Mouse (Mus musculus) heart, embryonic 12.5 days (tissue): ENCODE results near the gene Dars. TPM values are rescaled to one million over a fixed set of nuclear protein-coding genes. Genes with fewer than 3 reads are reported as not detected.

ENCODE experiments used
- ATAC-seq: fragments of 200-750 bp; cut with Nextera tagmentation; 2 replicates; pipeline ENCODE4 v1.8.0; 2017; ENCODE audit warnings: moderate TSS enrichment, moderate library complexity; ENCODE audit not compliant: insufficient number of reproducible peaks, low FRiP score
- H3K27ac ChIP-seq: fragments of 300-500 bp; sonication (generic); 2 replicates; pipeline ENCODE4 v1.5.1; 2016; ENCODE audit warnings: mild to moderate bottlenecking, moderate library complexity; ENCODE audit not compliant: poor library complexity, severe bottlenecking
- H3K27me3 ChIP-seq: fragments of 300-500 bp; sonication (generic); replicated peaks from 2 replicates; pipeline ENCODE4 v1.6.1; 2016; ENCODE audit warnings: mild to moderate bottlenecking, moderate library complexity
- H3K36me3 ChIP-seq: fragments of 300-500 bp; sonication (generic); 2 replicates; pipeline ENCODE4 v1.6.1; 2016; ENCODE audit warnings: mild to moderate bottlenecking, moderate library complexity
- H3K4me1 ChIP-seq: fragments of 300-500 bp; sonication (generic); replicated peaks from 2 replicates; pipeline ENCODE4 v1.6.1; 2016; ENCODE audit warnings: mild to moderate bottlenecking
- H3K4me2 ChIP-seq: fragments of 300-500 bp; sonication (generic); 2 replicates; pipeline ENCODE4 v1.6.1; 2016; ENCODE audit warnings: mild to moderate bottlenecking, moderate library complexity
- H3K4me3 ChIP-seq: fragments of 300-500 bp; sonication (generic); 2 replicates; pipeline ENCODE4 v1.5.1; 2016; ENCODE audit warnings: mild to moderate bottlenecking
- H3K9ac ChIP-seq: fragments of 300-500 bp; sonication (generic); 2 replicates; pipeline ENCODE4 v1.6.1; 2016; ENCODE audit warnings: mild to moderate bottlenecking, moderate library complexity
- H3K9me3 ChIP-seq: fragments of 300-500 bp; sonication (generic); replicated peaks from 2 replicates; pipeline ENCODE4 v1.6.1; 2016; ENCODE audit warnings: mild to moderate bottlenecking, moderate library complexity
- WGBS: fragments of 180-500 bp; shearing (Covaris S2); methylation state at CpG from one replicate; pipeline ENCODE4 v1.1.7; 2016; 5-methylcytosine and 5-hydroxymethylcytosine counted together
- polyA plus RNA-seq: library from polyadenylated mRNA; unstranded; fragments of >200 nt; fragmentation: Nextera tagmentation; extraction: Ambion mirVana; gene quantifications from 2 replicates; pipeline ENCODE4 v1.2.1, GENCODE M21; 2016

Gene Dars
- polyA plus RNA-seq, 1 experiment from 2014 or later: 110 TPM

DNA sequence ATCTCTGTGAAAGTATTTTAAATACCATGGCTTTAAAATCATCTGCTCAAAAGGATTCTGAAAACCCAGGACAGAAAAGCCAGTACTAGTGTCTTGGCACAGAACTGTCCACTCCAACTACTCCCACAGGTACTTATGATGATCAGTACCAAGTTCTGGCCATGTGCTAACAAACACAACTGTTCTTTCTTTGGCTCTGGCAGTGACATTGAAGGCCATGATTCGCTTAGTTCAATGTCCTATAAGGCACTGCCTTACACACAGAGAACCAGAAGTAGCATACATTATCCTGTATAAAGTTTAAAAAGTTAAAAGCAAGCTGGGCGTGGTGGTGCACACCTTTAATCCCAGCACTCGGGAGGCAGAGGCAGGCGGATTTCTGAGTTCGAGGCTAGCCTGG, 6.0 kb downstream of the Dars start:
- H3K9me3 ChIP-seq: no peaks in the 10 kb centered on the region
- WGBS: 98% methylated on average over 5 of the region's 5 CpGs
- no peak for ATAC-seq
- H3K4me1 ChIP-seq: no peaks in the 10 kb centered on the region
- H3K27ac ChIP-seq: no peak overlapping the region
- no peak overlapping the region for H3K9ac ChIP-seq
- peaks cover 32% of the 10 kb centered on the region for H3K36me3 ChIP-seq
- no peaks in the 10 kb centered on the region for H3K27me3 ChIP-seq
- no peak overlapping the region for H3K4me2 ChIP-seq
- H3K4me3 ChIP-seq: no peak overlapping the region

DNA sequence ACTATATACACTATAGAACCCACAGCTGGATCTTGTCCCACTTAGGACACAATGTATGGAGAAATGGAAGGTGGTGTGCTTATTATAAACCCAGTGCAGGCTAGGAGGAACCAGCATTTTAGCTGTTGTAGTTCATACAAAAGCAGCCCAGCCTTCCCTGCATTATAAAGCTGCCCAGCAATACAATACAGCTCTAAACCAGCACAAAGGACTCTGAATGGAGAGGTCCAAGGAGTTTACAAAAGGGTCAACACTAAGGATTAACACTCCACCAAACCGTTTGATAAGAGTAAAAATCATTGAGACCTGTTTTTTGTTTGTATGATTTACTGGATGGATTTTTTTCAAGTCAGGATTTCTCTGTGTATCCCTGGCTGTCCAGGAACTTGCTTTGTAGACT, 10.3 kb downstream of the Dars start:
- Histone ChIP-seq H3K9ac (no peak overlapping the region), H3K36me3 (peaks cover 30% of the 10 kb centered on the region), H3K27me3 (no peaks in the 10 kb centered on the region), H3K9me3 (no peaks in the 10 kb centered on the region), H3K27ac (no peak overlapping the region), H3K4me3 (no peak overlapping the region), H3K4me1 (no peaks in the 10 kb centered on the region), H3K4me2 (no peak overlapping the region)
- no peak for ATAC-seq
- 72% methylated on average over 1 of the region's 1 CpGs for WGBS

DNA sequence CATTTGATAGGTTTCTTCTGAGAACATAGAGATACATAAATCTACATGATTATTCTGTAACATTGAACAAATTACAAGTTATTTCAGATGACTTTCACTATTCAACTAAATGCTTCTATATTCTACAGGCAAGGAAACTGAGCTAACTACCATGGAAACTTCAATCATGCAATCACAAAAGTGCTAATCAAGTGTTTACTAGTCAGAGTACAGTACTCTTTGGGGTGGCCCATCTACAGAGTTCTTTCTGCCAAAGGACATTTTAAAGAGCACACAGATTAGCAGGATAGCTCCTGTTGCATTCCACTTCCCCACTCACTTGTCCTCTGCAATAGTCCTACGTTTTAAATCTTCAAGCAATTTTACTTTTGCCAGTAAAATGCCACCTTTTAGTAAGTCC, 11.5 kb downstream of the Dars start:
- H3K4me1 ChIP-seq: no peaks in the 10 kb centered on the region
- 78% methylated on average over 1 of the region's 1 CpGs for WGBS
- H3K4me2 ChIP-seq: no peak overlapping the region
- H3K9ac ChIP-seq: no peak overlapping the region
- no peaks in the 10 kb centered on the region for H3K9me3 ChIP-seq
- H3K27ac ChIP-seq: no peak overlapping the region
- ATAC-seq: no peak
- H3K27me3 ChIP-seq: no peaks in the 10 kb centered on the region
- no peak overlapping the region for H3K4me3 ChIP-seq
- peaks cover 32% of the 10 kb centered on the region for H3K36me3 ChIP-seq

DNA sequence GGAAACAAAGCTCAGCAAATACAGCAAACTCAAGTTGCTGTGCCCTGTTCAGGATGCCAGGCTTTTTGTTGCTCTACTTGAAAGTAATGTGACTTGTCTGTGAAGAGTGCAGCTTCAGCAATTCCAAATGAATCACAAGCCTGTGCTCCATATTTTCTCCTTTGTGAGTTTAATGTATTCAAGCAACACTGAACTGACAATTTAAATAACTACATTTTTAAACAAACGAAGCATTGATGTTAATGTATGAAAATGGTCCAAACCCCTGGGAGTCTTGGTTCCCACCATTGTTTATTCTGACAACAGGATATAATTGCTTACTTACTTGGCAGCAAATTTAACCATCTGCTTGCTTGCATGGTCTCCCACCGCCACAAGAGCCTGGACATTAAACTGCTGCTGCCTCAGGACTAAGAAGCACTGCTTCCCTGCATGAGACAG, 12.1 kb downstream of the Dars start:
- 82% methylated on average over 2 of the region's 2 CpGs for WGBS
- no peak for ATAC-seq
- H3K36me3 ChIP-seq: peaks cover 33% of the 10 kb centered on the region

DNA sequence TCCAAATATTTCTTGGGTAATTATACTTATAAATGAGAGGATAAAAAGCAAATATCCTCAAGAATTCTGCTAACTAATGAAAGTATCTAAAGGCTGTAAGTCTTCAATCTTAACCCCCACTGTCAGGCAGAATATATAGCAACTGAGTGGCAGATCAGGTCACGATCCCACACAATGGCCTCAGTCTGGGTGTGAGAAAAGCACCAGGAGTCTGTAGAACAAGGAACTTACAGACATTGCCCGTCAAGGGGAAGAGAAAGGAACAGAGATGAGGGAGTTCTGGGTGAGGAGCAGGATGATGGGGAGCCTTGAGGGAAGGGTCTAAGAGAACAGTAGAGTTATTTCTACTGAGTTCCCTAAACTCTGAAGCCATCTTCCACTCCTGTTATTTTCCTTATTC, 16.2 kb downstream of the Dars start:
- Histone ChIP-seq H3K4me1 (no peaks in the 10 kb centered on the region), H3K27ac (no peak overlapping the region), H3K9ac (no peak overlapping the region), H3K4me3 (no peak overlapping the region), H3K36me3 (peaks cover 50% of the 10 kb centered on the region), H3K9me3 (no peaks in the 10 kb centered on the region), H3K4me2 (no peak overlapping the region), H3K27me3 (no peaks in the 10 kb centered on the region)
- whole genome bisulfite sequencing: 82% methylated on average over 2 of the region's 2 CpGs
- ATAC-seq: no peak

More for the DNA sequence above, 12.1 kb downstream of the Dars start:
- no peaks in the 10 kb centered on the region for H3K27me3 ChIP-seq
- H3K9me3 ChIP-seq: no peaks in the 10 kb centered on the region
- H3K4me3 ChIP-seq: no peak overlapping the region
- no peak overlapping the region for H3K9ac ChIP-seq
- H3K4me1 ChIP-seq: no peaks in the 10 kb centered on the region
- no peak overlapping the region for H3K27ac ChIP-seq
- H3K4me2 ChIP-seq: no peak overlapping the region

DNA sequence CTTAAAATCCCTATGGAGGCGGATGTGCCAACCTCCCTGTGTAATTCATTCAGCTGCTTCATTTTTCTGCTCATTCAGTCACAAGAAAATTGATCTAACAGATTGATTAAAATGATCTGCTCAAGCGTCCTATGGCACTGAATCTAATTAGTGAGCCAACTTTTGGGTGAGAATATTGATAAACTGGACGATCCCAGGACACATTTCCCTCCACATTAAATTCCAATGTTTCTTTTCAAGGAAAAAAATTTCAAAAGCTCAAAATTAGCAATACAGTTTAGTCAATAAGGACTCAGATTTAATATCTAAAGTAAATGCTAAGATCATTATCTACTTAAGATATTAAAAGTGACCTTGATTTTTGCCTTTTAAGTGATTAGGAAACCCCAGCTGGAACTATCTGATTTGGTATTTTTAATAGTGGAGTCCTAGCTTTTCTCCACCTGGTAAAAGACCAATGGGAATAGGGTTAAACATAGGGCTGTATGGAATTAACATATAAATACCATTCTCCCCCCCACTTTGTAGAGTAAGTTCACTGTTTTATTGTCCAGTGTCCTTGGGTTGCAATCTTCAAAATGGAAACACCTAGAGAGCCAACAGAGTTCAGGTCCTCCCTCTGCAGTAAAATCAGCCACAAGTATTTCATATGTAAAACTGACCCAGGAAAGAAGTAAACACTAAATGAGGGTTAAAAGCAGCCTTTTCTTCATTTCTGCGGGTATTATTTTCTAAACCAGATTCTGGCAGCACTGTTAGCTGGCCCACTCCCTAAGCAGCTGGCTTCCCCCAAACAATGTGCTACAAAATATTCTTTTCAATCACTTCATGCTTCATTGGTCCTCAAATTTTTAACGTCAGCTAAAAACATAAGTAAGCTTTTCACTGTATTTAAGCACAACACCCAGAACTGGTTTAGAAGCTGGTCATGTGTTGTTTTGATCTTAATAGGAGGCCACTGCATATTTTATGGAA, 16.9 kb downstream of the Dars start:
- ATAC-seq: no peak
- H3K27me3 ChIP-seq: no peaks in the 10 kb centered on the region
- WGBS: 88% methylated on average over 5 of the region's 5 CpGs
- no peak overlapping the region for H3K4me2 ChIP-seq
- peaks cover 52% of the 10 kb centered on the region for H3K36me3 ChIP-seq
- no peak overlapping the region for H3K4me3 ChIP-seq
- no peaks in the 10 kb centered on the region for H3K4me1 ChIP-seq
- no peak overlapping the region for H3K9ac ChIP-seq
- no peaks in the 10 kb centered on the region for H3K9me3 ChIP-seq
- no peak overlapping the region for H3K27ac ChIP-seq

DNA sequence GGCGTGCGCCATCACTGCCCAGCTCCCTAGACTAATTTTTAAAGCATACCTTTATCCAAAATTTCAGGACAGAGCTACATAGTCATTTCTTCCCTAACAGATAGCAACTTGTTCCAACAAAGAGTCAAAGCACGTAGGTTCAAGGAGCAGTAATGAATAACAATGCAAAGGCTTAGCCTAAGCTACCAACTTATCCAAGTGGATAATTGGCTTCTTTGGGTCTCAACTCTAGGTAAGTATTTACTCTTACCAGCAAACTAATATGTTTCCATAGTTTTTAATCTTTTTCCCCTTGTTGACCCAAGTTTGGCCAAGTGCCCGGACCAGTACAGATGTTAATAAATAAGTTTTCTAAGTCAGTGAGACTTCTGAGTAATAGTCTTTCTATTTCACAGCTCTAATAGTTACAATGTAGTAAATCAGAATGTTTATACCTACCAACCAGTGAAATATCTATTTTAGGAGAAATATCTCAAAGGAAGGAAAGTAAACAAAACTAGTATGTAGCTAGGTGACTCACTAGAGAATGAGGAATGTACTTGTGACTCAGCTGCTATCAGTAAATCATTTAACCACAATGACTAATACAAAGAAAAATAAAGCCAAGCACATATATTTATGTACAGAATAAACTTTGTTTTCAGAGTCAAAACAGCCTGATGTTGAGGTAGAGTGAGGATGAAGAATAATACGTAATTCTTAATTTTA, 18.3 kb downstream of the Dars start:
- Histone ChIP-seq H3K9me3 (no peaks in the 10 kb centered on the region), H3K4me1 (no peaks in the 10 kb centered on the region), H3K27ac (no peak overlapping the region), H3K4me2 (no peak overlapping the region), H3K36me3 (peaks cover 51% of the 10 kb centered on the region), H3K9ac (no peak overlapping the region), H3K4me3 (no peak overlapping the region), H3K27me3 (no peaks in the 10 kb centered on the region)
- no peak for ATAC-seq
- WGBS: 94% methylated on average over 5 of the region's 5 CpGs

DNA sequence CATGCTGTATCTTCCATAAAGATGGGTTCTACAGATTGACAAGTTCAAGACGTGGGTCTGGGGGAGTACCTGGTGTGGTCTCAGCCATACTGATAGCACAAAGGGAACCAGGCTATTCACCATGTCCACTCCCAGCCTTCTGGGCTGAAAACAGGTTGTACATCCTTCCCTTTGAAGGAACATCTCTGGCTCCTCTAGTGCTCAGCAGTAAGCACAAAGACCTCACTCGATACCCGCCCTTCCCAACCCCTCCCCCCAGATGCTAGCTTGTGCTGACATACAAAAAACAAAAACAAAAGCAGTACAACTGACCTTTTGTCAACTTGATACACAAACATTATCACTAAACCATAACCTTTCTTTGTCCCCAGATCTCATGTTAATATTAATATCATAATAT, 22.5 kb downstream of the Dars start:
- Histone ChIP-seq H3K4me2 (no peak overlapping the region), H3K9me3 (no peaks in the 10 kb centered on the region), H3K27ac (no peak overlapping the region), H3K4me3 (no peak overlapping the region), H3K27me3 (no peaks in the 10 kb centered on the region), H3K36me3 (peaks cover 42% of the 10 kb centered on the region), H3K9ac (no peak overlapping the region), H3K4me1 (no peaks in the 10 kb centered on the region)
- ATAC-seq: no peak
- WGBS: 89% methylated on average over 3 of the region's 3 CpGs

DNA sequence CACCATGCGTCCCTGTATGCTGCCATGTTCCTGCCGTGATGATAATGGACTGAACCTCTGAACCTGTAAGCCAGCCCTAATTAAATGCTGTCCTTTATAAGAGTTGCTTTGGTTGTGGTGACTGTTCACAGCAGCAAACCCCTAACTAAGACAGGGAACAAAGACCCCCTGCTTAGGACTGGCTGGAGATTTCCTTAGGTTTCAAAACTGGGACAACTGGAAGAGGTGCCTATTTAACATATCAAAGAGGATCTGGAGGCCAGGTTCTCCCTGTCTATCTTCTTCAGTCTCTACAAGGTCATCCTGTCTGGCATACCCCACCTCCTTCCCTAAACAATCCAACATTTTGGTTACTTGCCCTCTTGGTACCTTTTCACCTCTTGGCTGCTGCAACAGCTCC, 24.8 kb downstream of the Dars start:
- H3K9ac ChIP-seq: no peak overlapping the region
- no peak overlapping the region for H3K27ac ChIP-seq
- H3K4me1 ChIP-seq: no peaks in the 10 kb centered on the region
- 81% methylated on average over 2 of the region's 2 CpGs for WGBS
- no peak overlapping the region for H3K4me3 ChIP-seq
- peaks cover 38% of the 10 kb centered on the region for H3K36me3 ChIP-seq
- ATAC-seq: no peak
- no peaks in the 10 kb centered on the region for H3K9me3 ChIP-seq
- no peak overlapping the region for H3K4me2 ChIP-seq
- no peaks in the 10 kb centered on the region for H3K27me3 ChIP-seq

DNA sequence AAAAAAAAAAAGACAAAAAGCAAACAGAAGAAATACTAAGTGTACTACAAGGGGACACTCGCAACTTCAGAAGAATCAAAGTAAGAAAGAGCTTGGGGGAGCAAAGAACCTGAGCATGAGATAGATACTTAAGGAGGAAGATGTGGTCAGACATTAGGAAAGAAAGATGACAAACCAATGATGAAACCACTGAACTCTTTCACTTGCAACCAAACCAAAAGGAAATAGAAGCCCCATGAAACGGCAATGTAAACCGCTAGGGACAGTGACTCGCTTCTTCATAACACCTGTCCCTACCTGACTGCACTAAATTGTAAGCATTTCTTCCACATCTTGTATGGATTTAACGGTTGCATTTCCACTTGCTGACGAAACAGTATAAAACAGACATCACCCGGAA, 30.7 kb downstream of the Dars start:
- Histone ChIP-seq H3K36me3 (peaks cover 44% of the 10 kb centered on the region), H3K4me1 (no peaks in the 10 kb centered on the region), H3K9me3 (no peaks in the 10 kb centered on the region), H3K4me3 (no peak overlapping the region), H3K4me2 (no peak overlapping the region), H3K27ac (no peak overlapping the region), H3K9ac (no peak overlapping the region), H3K27me3 (no peaks in the 10 kb centered on the region)
- ATAC-seq: no peak
- WGBS: 93% methylated on average over 7 of the region's 7 CpGs

DNA sequence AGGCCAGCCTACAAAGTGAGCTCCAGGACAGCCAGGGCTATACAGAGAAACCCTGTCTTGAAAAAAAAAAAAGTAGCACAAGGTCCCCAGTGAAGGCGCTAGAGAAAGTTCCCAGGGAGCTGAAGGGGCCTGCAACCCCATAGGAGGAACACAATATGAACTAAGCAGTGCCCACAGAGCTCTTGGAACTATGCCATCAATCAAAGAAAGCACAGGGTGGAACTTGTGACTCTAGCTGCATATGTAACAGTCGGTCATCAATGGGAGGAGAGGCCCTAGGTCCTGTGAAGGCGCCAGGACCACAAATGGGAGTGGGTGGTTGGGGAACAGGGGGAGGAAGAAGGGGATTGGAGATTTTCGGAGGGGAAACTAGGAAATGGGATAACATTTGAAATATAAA, 40.3 kb downstream of the Dars start:
- H3K4me1 ChIP-seq: no peaks in the 10 kb centered on the region
- H3K27ac ChIP-seq: no peak overlapping the region
- H3K4me2 ChIP-seq: no peak overlapping the region
- peaks cover 39% of the 10 kb centered on the region for H3K36me3 ChIP-seq
- no peaks in the 10 kb centered on the region for H3K27me3 ChIP-seq
- no peak for ATAC-seq
- no peak overlapping the region for H3K4me3 ChIP-seq
- no peaks in the 10 kb centered on the region for H3K9me3 ChIP-seq
- H3K9ac ChIP-seq: no peak overlapping the region
- WGBS: 93% methylated on average over 4 of the region's 4 CpGs
